Mouse (Mus musculus): Measurements from ENCODE around the gene Rin3. TPM values are rescaled to one million over a fixed set of nuclear protein-coding genes. Genes with fewer than 3 reads are reported as not detected.

Gene Rin3
- polyA plus RNA-seq, 1 experiment, result 102 TPM

GRCm38 (mm10) chr12:102416955-102417510 lies 134.2 kb downstream of the Rin3 start:
- H3K27ac ChIP-seq (ENCODE audit: control insufficient read depth, insufficient read depth, low read depth, low read length, poor library complexity), result no peak overlapping the region
- H3K4me3 ChIP-seq (replicated peaks; ENCODE audit: control insufficient read depth, low read depth, low read length), result no peak overlapping the region
- no peaks in the 10 kb centered on the region for H3K4me1 ChIP-seq (ENCODE audit: control insufficient read depth, insufficient read depth, low read length)
- WGBS, result 85% methylated on average over 7 of the region's 7 CpGs
- TF ChIP-seq POLR2A (IDR thresholded peaks at IDR 0.05; ENCODE audit: borderline replicate concordance, control insufficient read depth, low read depth, low read length) (no peak), CTCF (IDR thresholded peaks at IDR 0.05; ENCODE audit: control insufficient read depth, insufficient read depth, low read length) (no peak)

- WGBS, result 61% methylated on average over 6 of the region's 6 CpGs
- no peak overlapping the region for H3K27ac ChIP-seq (ENCODE audit: control insufficient read depth, insufficient read depth, low read depth, low read length, poor library complexity)
- no peaks in the 10 kb centered on the region for H3K4me1 ChIP-seq (ENCODE audit: control insufficient read depth, insufficient read depth, low read length)
- H3K4me3 ChIP-seq (replicated peaks; ENCODE audit: control insufficient read depth, low read depth, low read length), result no peak overlapping the region
- TF ChIP-seq CTCF (IDR thresholded peaks at IDR 0.05; ENCODE audit: control insufficient read depth, insufficient read depth, low read length) (no peak), POLR2A (IDR thresholded peaks at IDR 0.05; ENCODE audit: borderline replicate concordance, control insufficient read depth, low read depth, low read length) (no peak)
Measured at GRCm38 (mm10) chr12:102417701-102418100, 134.9 kb downstream of the Rin3 start.

GRCm38 (mm10) chr12:102419544-102419943 lies 136.7 kb downstream of the Rin3 start:
- WGBS, result 48% methylated on average over 3 of the region's 3 CpGs
- Histone ChIP-seq H3K4me1 (ENCODE audit: control insufficient read depth, insufficient read depth, low read length) (no peaks in the 10 kb centered on the region), H3K4me3 (replicated peaks; ENCODE audit: control insufficient read depth, low read depth, low read length) (no peak overlapping the region), H3K27ac (ENCODE audit: control insufficient read depth, insufficient read depth, low read depth, low read length, poor library complexity) (no peak overlapping the region)
- TF ChIP-seq POLR2A (IDR thresholded peaks at IDR 0.05; ENCODE audit: borderline replicate concordance, control insufficient read depth, low read depth, low read length) (no peak), CTCF (IDR thresholded peaks at IDR 0.05; ENCODE audit: control insufficient read depth, insufficient read depth, low read length) (no peak)

- Histone ChIP-seq H3K27ac (ENCODE audit: control insufficient read depth, insufficient read depth, low read depth, low read length, poor library complexity) (no peak overlapping the region), H3K4me1 (ENCODE audit: control insufficient read depth, insufficient read depth, low read length) (no peaks in the 10 kb centered on the region), H3K4me3 (replicated peaks; ENCODE audit: control insufficient read depth, low read depth, low read length) (no peak overlapping the region)
- 48% methylated on average over 10 of the region's 10 CpGs for WGBS
- TF ChIP-seq POLR2A (IDR thresholded peaks at IDR 0.05; ENCODE audit: borderline replicate concordance, control insufficient read depth, low read depth, low read length) (no peak), CTCF (IDR thresholded peaks at IDR 0.05; ENCODE audit: control insufficient read depth, insufficient read depth, low read length) (no peak)
Measured at GRCm38 (mm10) chr12:102420168-102420890, 137.5 kb downstream of the Rin3 start.

GRCm38 (mm10) chr12:102422065-102422464 lies 139.2 kb downstream of the Rin3 start:
- H3K27ac ChIP-seq (ENCODE audit: control insufficient read depth, insufficient read depth, low read depth, low read length, poor library complexity), result no peak overlapping the region
- 80% methylated on average over 6 of the region's 6 CpGs for WGBS
- no peaks in the 10 kb centered on the region for H3K4me1 ChIP-seq (ENCODE audit: control insufficient read depth, insufficient read depth, low read length)
- TF ChIP-seq CTCF (IDR thresholded peaks at IDR 0.05; ENCODE audit: control insufficient read depth, insufficient read depth, low read length) (no peak), POLR2A (IDR thresholded peaks at IDR 0.05; ENCODE audit: borderline replicate concordance, control insufficient read depth, low read depth, low read length) (no peak)
- no peak overlapping the region for H3K4me3 ChIP-seq (replicated peaks; ENCODE audit: control insufficient read depth, low read depth, low read length)

- H3K4me1 ChIP-seq (ENCODE audit: control insufficient read depth, insufficient read depth, low read length), result no peaks in the 10 kb centered on the region
- H3K27ac ChIP-seq (ENCODE audit: control insufficient read depth, insufficient read depth, low read depth, low read length, poor library complexity), result no peak overlapping the region
- 74% methylated on average over 11 of the region's 11 CpGs for WGBS
- no peak for TF ChIP-seq POLR2A (IDR thresholded peaks at IDR 0.05; ENCODE audit: borderline replicate concordance, control insufficient read depth, low read depth, low read length)
- H3K4me3 ChIP-seq (replicated peaks; ENCODE audit: control insufficient read depth, low read depth, low read length), result no peak overlapping the region
Measured at GRCm38 (mm10) chr12:102422623-102423320, 139.9 kb downstream of the Rin3 start.

- no peak overlapping the region for H3K27ac ChIP-seq (ENCODE audit: control insufficient read depth, insufficient read depth, low read depth, low read length, poor library complexity)
- no peaks in the 10 kb centered on the region for H3K4me1 ChIP-seq (ENCODE audit: control insufficient read depth, insufficient read depth, low read length)
- 93% methylated on average over 8 of the region's 8 CpGs for WGBS
Measured at GRCm38 (mm10) chr12:102423625-102424024, 140.8 kb downstream of the Rin3 start.

GRCm38 (mm10) chr12:102424456-102424855 lies 141.6 kb downstream of the Rin3 start:
- no peak for TF ChIP-seq POLR2A (IDR thresholded peaks at IDR 0.05; ENCODE audit: borderline replicate concordance, control insufficient read depth, low read depth, low read length)
- TF ChIP-seq CTCF (IDR thresholded peaks at IDR 0.05; ENCODE audit: control insufficient read depth, insufficient read depth, low read length), result no peak
- Histone ChIP-seq H3K4me3 (replicated peaks; ENCODE audit: control insufficient read depth, low read depth, low read length) (no peak overlapping the region), H3K27ac (ENCODE audit: control insufficient read depth, insufficient read depth, low read depth, low read length, poor library complexity) (no peak overlapping the region), H3K4me1 (ENCODE audit: control insufficient read depth, insufficient read depth, low read length) (no peaks in the 10 kb centered on the region)
- 69% methylated on average over 2 of the region's 2 CpGs for WGBS

More at GRCm38 (mm10) chr12:102423625-102424024, 140.8 kb downstream of the Rin3 start:
- TF ChIP-seq CTCF (IDR thresholded peaks at IDR 0.05; ENCODE audit: control insufficient read depth, insufficient read depth, low read length) (no peak), POLR2A (IDR thresholded peaks at IDR 0.05; ENCODE audit: borderline replicate concordance, control insufficient read depth, low read depth, low read length) (no peak)
- no peak overlapping the region for H3K4me3 ChIP-seq (replicated peaks; ENCODE audit: control insufficient read depth, low read depth, low read length)
